In the genomic region with DNA sequence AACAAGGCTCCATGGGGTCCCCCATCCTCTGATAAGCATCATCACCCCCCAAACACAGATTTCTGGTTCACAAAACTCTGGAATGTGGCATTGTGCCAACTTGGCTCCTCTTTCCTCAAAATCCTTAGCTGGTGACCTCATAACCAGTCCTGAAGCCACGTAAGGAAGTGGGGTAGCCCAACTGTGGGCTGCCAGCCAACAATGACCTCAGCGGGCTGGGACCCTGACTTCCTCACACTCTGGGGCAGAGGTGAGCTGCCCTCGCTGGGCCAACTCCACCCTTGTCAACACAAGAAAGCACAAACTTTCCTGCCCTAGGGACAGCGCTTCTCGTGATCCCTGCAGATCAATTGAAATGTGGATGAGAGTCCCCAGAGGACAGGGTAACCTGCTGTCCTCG, we compare ENCODE assay signal across 10 mouse cellular contexts. TPM values are rescaled to one million over a fixed set of nuclear protein-coding genes. Genes with fewer than 3 reads are reported as not detected.
DNase-seq lines count a peak whose midpoint lies in the region; ATAC-seq and TF ChIP-seq lines count a peak whose summit lies in the region.
"Had no signal": no experiment of that assay in that cellular context is flagged by ENCODE, and none has a peak within 500 bp of the region (broad histone marks: within the 10 kb centered on the region; RNA-seq: fewer than 3 reads in every experiment).

No protein-coding gene starts in this region.

- H3K27ac ChIP-seq in stomach, postnatal 0 days (replicated peaks) = no peak overlapping the region
- no peak overlapping the region for H3K27ac ChIP-seq in forebrain, embryonic 11.5 days (ENCODE audit: low read depth, low read length)
- H3K27ac ChIP-seq in hindbrain, embryonic 11.5 days (ENCODE audit: low read depth, low read length) = no peak overlapping the region
- H3K27ac ChIP-seq: midbrain, embryonic 12.5 days; stomach, embryonic 15.5 days had no signal

- H3K9ac ChIP-seq in stomach, postnatal 0 days (ENCODE audit: low read length) = no peak overlapping the region
- no peak overlapping the region for H3K9ac ChIP-seq in forebrain, embryonic 11.5 days (ENCODE audit: low read length)
- H3K9ac ChIP-seq in hindbrain, embryonic 11.5 days (ENCODE audit: low read depth, low read length) = no peak overlapping the region
- H3K9ac ChIP-seq: midbrain, embryonic 12.5 days; stomach, embryonic 15.5 days had no signal

- 36% methylated on average over 6 of the region's 6 CpGs for WGBS in stomach, postnatal 0 days
- WGBS in forebrain, embryonic 11.5 days = 74% methylated on average over 6 of the region's 6 CpGs
- 64% methylated on average over 6 of the region's 6 CpGs for WGBS in hindbrain, embryonic 11.5 days

- no peaks in the 10 kb centered on the region for H3K36me3 ChIP-seq in stomach, postnatal 0 days (ENCODE audit: control insufficient read depth, insufficient read depth, low read length)
- H3K36me3 ChIP-seq in forebrain, embryonic 11.5 days (ENCODE audit: control insufficient read depth, insufficient read depth, low read length) = no peaks in the 10 kb centered on the region
- H3K36me3 ChIP-seq in hindbrain, embryonic 11.5 days (ENCODE audit: control insufficient read depth, insufficient read depth, low read length) = no peaks in the 10 kb centered on the region
- H3K36me3 ChIP-seq: midbrain, embryonic 12.5 days; stomach, embryonic 15.5 days had no signal

- peak; percentile 63 for DNase-seq in urinary bladder, postnatal 14 days (ENCODE audit: low spot score)
- no peak for DNase-seq in urinary bladder, postnatal 10 days (ENCODE audit: low spot score)
- DNase-seq in heart, adult 9 months (ENCODE audit: low spot score in 2 of 2) = peak; percentile 77 to 83
- peak; percentile 77 to 85 for DNase-seq in kidney, postnatal 4 days
- peak; percentile 72 for DNase-seq in stomach, postnatal 0 days (ENCODE audit: low spot score)
- no peak for DNase-seq in forebrain, embryonic 11.5 days (ENCODE audit: low spot score)
- DNase-seq in hindbrain, embryonic 11.5 days (ENCODE audit: low spot score) = no peak

- H3K4me2 ChIP-seq in stomach, postnatal 0 days (replicated peaks; ENCODE audit: low read depth) = no peak overlapping the region
- H3K4me2 ChIP-seq in forebrain, embryonic 11.5 days (ENCODE audit: low read depth, low read length, severe bottlenecking) = no peak overlapping the region
- H3K4me2 ChIP-seq in hindbrain, embryonic 11.5 days (replicated peaks; ENCODE audit: low read depth, low read length) = no peak overlapping the region
- H3K4me2 ChIP-seq: midbrain, embryonic 12.5 days; stomach, embryonic 15.5 days had no signal

- no peaks in the 10 kb centered on the region for H3K27me3 ChIP-seq in stomach, postnatal 0 days (ENCODE audit: control insufficient read depth, insufficient read depth, low read length)
- peaks cover 12% of the 10 kb centered on the region for H3K27me3 ChIP-seq in forebrain, embryonic 11.5 days (ENCODE audit: control insufficient read depth, insufficient read depth, low read length)
- peaks cover 5% of the 10 kb centered on the region for H3K27me3 ChIP-seq in hindbrain, embryonic 11.5 days (ENCODE audit: control insufficient read depth, insufficient read depth, low read length)
- H3K27me3 ChIP-seq: stomach, embryonic 15.5 days had no signal

- peak; percentile 36 for ATAC-seq in stomach, postnatal 0 days (ENCODE audit: low FRiP score, low TSS enrichment)
- ATAC-seq in forebrain, embryonic 11.5 days (replicated peaks; ENCODE audit: low FRiP score) = no peak
- no peak for ATAC-seq in erythroid progenitor cell, adult 5-6 weeks (replicated peaks; ENCODE audit: low FRiP score, poor library complexity, severe bottlenecking)
- no peak for ATAC-seq in hindbrain, embryonic 11.5 days (ENCODE audit: low FRiP score)

- TF ChIP-seq EP300 in stomach, postnatal 0 days (optimal IDR thresholded peaks at IDR 0.05) = no peak

- H3K9me3 ChIP-seq in stomach, postnatal 0 days (ENCODE audit: control insufficient read depth, low read length) = no peaks in the 10 kb centered on the region
- no peaks in the 10 kb centered on the region for H3K9me3 ChIP-seq in forebrain, embryonic 11.5 days (ENCODE audit: control insufficient read depth, low read length)
- H3K9me3 ChIP-seq in hindbrain, embryonic 11.5 days (ENCODE audit: control insufficient read depth, low read length) = no peaks in the 10 kb centered on the region
- H3K9me3 ChIP-seq: midbrain, embryonic 12.5 days; stomach, embryonic 15.5 days had no signal

- TF ChIP-seq CTCF in stomach, postnatal 0 days (IDR thresholded peaks at IDR 0.05; ENCODE audit: low read depth) = no peak

- H3K4me1 ChIP-seq in stomach, postnatal 0 days (replicated peaks; ENCODE audit: control insufficient read depth, insufficient read depth) = peaks cover 10% of the 10 kb centered on the region; the same call in 1 of the 2 replicates
- H3K4me1 ChIP-seq in forebrain, embryonic 11.5 days (replicated peaks; ENCODE audit: control insufficient read depth, insufficient read depth, low read length) = peaks cover 10% of the 10 kb centered on the region
- no peaks in the 10 kb centered on the region; the same call in 1 of the 2 replicates for H3K4me1 ChIP-seq in hindbrain, embryonic 11.5 days (replicated peaks; ENCODE audit: control insufficient read depth, insufficient read depth, low read length)

- H3K4me3 ChIP-seq in stomach, postnatal 0 days (ENCODE audit: low read depth, low read length) = no peak overlapping the region
- H3K4me3 ChIP-seq in forebrain, embryonic 11.5 days (ENCODE audit: low read depth, low read length) = no peak overlapping the region
- H3K4me3 ChIP-seq in hindbrain, embryonic 11.5 days (ENCODE audit: low read depth, low read length) = no peak overlapping the region
- H3K4me3 ChIP-seq: midbrain, embryonic 12.5 days; stomach, embryonic 15.5 days had no signal

RNA-seq across cellular contexts. Expression of a gene that starts 1.8 kb away (rescaled TPM):
- polyA plus RNA-seq in stomach, postnatal 0 days (2015; fragmentation: Nextera tagmentation; extraction: Ambion mirVana) = 0.30 and 0.33 TPM in 2 replicates
- not detected in 2 replicates for polyA plus RNA-seq in forebrain, embryonic 11.5 days (2014; fragmentation: Nextera tagmentation; extraction: Ambion mirVana)
- total RNA-seq in erythroid progenitor cell, adult 5-6 weeks (2015; ENCODE audit: low replicate concordance) = not detected in 2 replicates
- not detected in 2 replicates for total RNA-seq in erythroid progenitor cell, adult 5-6 weeks (2017; ENCODE audit: low replicate concordance)
- not detected in 2 replicates for polyA plus RNA-seq in hindbrain, embryonic 11.5 days (2014; fragmentation: Nextera tagmentation; extraction: Ambion mirVana)
- polyA plus RNA-seq: midbrain, embryonic 12.5 days had no signal

RNA-seq across cellular contexts. Expression of a gene that starts 18.1 kb away (rescaled TPM):
- polyA plus RNA-seq in stomach, postnatal 0 days (2015; fragmentation: Nextera tagmentation; extraction: Ambion mirVana) = 2.3 and 2.7 TPM in 2 replicates
- 1.2 and 1.4 TPM in 2 replicates for polyA plus RNA-seq in forebrain, embryonic 11.5 days (2014; fragmentation: Nextera tagmentation; extraction: Ambion mirVana)
- total RNA-seq in erythroid progenitor cell, adult 5-6 weeks (2015; ENCODE audit: low replicate concordance) = 2.5 and 11.7 TPM in 2 replicates
- 2.3 and 3.5 TPM in 2 replicates for total RNA-seq in erythroid progenitor cell, adult 5-6 weeks (2017; ENCODE audit: low replicate concordance)
- polyA plus RNA-seq in hindbrain, embryonic 11.5 days (2014; fragmentation: Nextera tagmentation; extraction: Ambion mirVana) = 0.85 and 0.97 TPM in 2 replicates

RNA-seq across cellular contexts. Expression of a gene that starts 25.4 kb away (rescaled TPM):
- polyA plus RNA-seq in stomach, postnatal 0 days (2015; fragmentation: Nextera tagmentation; extraction: Ambion mirVana) = 66.7 and 83.8 TPM in 2 replicates
- 113 and 127 TPM in 2 replicates for polyA plus RNA-seq in forebrain, embryonic 11.5 days (2014; fragmentation: Nextera tagmentation; extraction: Ambion mirVana)
- total RNA-seq in erythroid progenitor cell, adult 5-6 weeks (2015; ENCODE audit: low replicate concordance) = 9.0 and 13.0 TPM in 2 replicates
- 18.1 and 30.6 TPM in 2 replicates for total RNA-seq in erythroid progenitor cell, adult 5-6 weeks (2017; ENCODE audit: low replicate concordance)
- 126 and 129 TPM in 2 replicates for polyA plus RNA-seq in hindbrain, embryonic 11.5 days (2014; fragmentation: Nextera tagmentation; extraction: Ambion mirVana)

RNA-seq across cellular contexts. Expression of a gene that starts 26.1 kb away (rescaled TPM):
- polyA plus RNA-seq in stomach, postnatal 0 days (2015; fragmentation: Nextera tagmentation; extraction: Ambion mirVana) = 23.3 and 25.2 TPM in 2 replicates
- 70.9 and 73.8 TPM in 2 replicates for polyA plus RNA-seq in forebrain, embryonic 11.5 days (2014; fragmentation: Nextera tagmentation; extraction: Ambion mirVana)
- total RNA-seq in erythroid progenitor cell, adult 5-6 weeks (2015; ENCODE audit: low replicate concordance) = 0.36 and 6.3 TPM in 2 replicates
- under 0.01 and 3.0 TPM in 2 replicates for total RNA-seq in erythroid progenitor cell, adult 5-6 weeks (2017; ENCODE audit: low replicate concordance)
- polyA plus RNA-seq in hindbrain, embryonic 11.5 days (2014; fragmentation: Nextera tagmentation; extraction: Ambion mirVana) = 170 TPM in 2 replicates

RNA-seq across cellular contexts. Expression of a gene that starts 39.0 kb away (rescaled TPM):
- 141 and 147 TPM in 2 replicates for polyA plus RNA-seq in stomach, postnatal 0 days (2015; fragmentation: Nextera tagmentation; extraction: Ambion mirVana)
- 318 and 346 TPM in 2 replicates for polyA plus RNA-seq in forebrain, embryonic 11.5 days (2014; fragmentation: Nextera tagmentation; extraction: Ambion mirVana)
- total RNA-seq in erythroid progenitor cell, adult 5-6 weeks (2015; ENCODE audit: low replicate concordance) = 86.5 and 93.1 TPM in 2 replicates
- total RNA-seq in erythroid progenitor cell, adult 5-6 weeks (2017; ENCODE audit: low replicate concordance) = 38.4 and 57.6 TPM in 2 replicates
- polyA plus RNA-seq in hindbrain, embryonic 11.5 days (2014; fragmentation: Nextera tagmentation; extraction: Ambion mirVana) = 282 and 299 TPM in 2 replicates

Comparison
In these comparisons a context has a peak if more than half of its experiments do, and no peak if none do; other contexts are left out.
1. DNase-seq: peak in urinary bladder, postnatal 14 days (single experiment), heart, adult 9 months (2 of 2), kidney, postnatal 4 days (2 of 2) and stomach, postnatal 0 days (single experiment); none in urinary bladder, postnatal 10 days (single experiment), forebrain, embryonic 11.5 days (single experiment) and hindbrain, embryonic 11.5 days (single experiment).